Mouse (Mus musculus) layer of hippocampus, postnatal 36 days (tissue): ENCODE measurements around the gene Edem3. TPM values are rescaled to one million over a fixed set of nuclear protein-coding genes. Genes with fewer than 3 reads are reported as not detected.
"Not testable (repeated sequence)": the region's sequence is repeated elsewhere in the genome, so short reads cannot be mapped to it uniquely, and the experiment has no call there.

Experiments
- DNase-seq, 2 experiments: peaks; one replicate each; pipeline ENCODE4 v3.0.0; 2022
- total RNA-seq, 2 experiments: library from RNA; stranded (reverse); gene quantifications; 2 replicates each; pipeline ENCODE4 v1.2.3; 2021

Edem3 gene
- total RNA-seq, 2 experiments from 2014 or later = 40.6 to 41.1 TPM

DNA sequence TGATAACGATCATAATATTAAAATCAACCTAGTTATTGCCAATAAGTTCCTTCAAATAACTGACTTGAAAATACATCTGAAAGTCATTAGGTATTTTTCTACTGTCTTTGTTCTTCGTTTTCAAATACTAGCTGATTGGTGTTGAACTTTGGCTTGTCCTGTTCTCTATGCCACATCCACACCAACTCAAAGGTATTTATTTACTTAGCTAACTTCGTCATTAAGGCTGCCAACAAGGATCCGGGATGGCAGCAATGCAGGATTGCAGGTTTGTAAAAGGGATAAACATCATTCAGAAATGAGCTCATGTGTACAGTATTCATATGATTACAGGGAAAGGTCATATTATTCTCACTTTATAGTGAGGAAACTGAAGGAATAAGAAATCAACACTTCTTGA lies 2.2 kb upstream of the Edem3 start:
- DNase-seq = no peak

DNA sequence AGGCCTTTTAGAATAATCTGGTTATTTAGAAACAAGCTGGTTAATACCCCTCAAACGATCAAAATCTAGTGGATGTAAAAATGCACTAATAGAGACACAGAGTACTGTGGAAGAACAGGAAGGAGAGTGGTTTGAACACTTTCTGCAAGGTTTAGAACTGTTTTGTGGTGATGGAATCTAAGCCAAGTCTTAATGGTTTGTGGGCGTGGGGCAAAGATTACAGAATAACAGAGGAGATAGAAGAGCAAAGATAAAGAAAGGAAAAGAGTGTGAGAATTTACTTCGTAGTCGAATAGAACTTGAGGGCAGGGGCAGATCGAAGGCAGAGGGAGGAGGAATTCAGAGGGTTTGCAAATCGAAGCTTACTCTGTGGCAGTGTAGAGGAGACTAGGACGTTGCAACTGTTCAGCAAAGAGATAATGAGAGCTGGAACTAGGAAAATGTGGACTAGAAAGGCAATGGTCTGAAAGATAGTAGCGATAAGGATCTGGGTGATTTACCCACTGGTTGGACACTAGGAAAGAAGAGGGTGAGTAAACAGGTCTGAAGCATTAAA lies 1.7 kb upstream of the Edem3 start:
- DNase-seq = no peak

DNA sequence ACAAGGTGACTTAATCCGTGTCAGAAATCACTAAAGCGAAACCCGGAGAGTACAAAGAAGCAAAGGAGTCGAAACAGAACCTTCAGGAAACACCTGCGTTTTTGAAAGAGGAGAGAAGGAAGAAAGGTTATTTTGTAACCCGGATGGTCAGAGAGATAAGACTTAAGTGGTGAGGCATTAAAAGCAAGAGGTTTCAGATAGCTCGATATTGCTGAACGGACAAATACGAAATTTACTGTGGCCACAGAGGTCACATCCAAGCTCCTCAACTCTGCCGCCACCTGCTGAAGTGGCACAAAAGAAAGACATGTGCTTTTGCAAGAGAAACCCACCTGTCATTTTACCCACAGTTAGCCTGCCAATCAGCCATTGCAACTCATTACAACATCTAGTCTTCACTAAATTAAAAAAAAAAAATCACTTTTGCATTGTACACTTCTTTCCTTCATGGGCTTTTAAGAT lies 1.1 kb upstream of the Edem3 start:
- DNase-seq = no peak

DNA sequence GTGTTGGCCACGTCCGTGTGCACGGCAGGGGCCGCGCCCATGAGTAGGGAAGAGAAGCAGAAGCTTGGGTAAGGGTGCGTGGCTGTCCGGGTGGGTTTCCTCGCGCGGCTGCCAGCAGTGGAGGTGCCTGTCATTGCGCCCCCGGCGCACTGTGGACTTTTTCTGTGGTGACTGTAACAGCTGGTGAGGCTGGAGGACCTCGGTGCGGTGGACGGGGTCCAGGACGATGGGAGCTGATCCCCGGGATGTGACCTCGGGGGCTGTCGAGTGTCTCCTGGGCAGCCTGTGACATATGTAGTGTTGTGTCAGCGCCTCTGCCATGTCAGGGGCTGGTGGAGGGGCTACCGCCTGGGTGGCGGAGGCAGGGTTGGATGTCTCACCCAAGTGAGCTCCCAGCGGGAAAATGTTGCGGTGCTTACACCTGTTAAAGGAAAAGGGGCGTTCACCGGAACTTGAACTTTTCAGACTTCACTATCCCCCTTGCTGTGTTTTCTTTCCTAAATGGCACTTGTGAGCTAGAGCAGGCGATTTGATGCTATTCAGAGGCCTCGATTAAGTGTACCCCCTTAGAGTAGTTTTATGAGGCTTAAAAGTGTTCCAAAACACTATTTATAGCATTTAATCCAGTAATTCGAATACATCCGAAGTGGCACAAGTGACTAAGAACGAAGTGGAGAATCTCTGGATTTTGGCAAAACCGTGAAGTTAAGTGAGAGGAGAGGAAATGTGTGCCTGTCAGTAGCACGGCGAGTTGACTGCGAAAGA lies 671 bp downstream of the Edem3 start:
- no peak for DNase-seq

DNA sequence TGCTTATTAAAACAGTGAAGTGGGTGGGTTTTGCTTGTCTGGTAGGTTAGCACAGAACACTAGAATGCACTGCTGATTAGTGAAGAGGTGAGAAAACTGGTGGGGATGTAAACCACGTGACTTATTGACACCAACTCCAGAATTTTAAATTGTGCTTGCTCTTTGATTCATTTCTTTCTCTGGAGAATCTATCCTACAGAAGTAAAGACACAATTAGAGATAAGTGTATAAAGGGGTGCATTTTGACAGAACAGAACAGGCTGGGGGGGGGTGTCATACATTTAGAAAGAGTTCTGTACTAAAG lies 1.2 kb downstream of the Edem3 start:
- DNase-seq = no peak

DNA sequence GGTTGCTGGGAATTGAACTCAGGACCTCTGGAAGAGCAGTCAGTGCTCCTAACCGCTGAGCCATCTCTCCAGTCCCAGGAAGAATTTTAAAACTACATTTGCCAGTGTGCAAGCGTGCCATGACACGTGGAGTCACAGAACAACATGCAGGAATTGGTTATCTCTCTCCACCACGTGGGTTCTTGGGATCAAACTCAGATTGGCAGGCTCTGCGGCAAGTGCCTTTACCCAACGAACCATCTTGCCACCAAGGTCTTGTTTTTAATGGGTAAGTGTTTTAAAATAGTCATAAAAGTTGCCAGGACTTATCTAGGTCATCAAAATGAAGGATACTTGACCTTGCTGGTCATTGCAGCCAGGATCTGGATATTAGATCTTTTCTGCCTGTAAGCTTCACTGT lies 3.1 kb downstream of the Edem3 start:
- DNase-seq = no peak

DNA sequence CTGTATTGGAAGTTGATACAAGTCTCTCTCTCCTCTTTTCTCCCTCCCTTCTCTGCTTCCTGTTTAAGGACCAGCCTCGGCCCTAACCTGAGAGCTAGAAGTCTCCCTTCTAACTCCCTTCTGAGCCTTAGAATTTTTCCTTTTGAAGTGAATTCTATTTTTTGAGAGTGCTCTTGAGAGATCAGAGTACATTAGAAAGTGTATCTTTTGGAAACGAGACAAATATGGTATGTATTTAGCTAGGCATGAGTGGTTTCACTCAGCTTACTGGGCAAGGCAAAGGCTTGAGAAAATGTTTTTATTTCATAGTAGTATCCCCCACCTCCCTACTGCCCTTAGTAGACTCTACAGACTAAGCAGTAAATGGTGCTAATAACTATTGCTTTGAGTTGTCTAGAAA lies 3.8 kb downstream of the Edem3 start:
- DNase-seq = no peak

DNA sequence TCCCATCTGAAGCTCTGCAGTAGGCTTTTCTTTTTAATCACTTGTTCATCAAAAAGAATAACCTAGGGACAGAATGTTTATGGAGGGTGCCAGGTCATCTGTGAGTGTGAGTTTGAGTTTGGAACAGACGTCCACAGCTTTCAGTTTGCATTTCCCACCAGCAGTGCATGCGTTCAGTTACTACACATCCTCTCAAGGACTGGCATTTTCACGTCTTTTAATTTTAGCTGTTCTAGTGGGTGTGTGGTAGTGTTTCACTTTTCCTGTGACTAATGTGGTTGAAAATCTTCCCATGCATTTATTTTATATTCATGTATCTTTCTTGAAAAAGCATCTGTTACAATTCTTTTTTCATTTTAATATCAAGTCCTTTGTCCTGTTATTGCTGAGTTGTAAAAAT lies 9.1 kb downstream of the Edem3 start:
- no peak for DNase-seq

DNA sequence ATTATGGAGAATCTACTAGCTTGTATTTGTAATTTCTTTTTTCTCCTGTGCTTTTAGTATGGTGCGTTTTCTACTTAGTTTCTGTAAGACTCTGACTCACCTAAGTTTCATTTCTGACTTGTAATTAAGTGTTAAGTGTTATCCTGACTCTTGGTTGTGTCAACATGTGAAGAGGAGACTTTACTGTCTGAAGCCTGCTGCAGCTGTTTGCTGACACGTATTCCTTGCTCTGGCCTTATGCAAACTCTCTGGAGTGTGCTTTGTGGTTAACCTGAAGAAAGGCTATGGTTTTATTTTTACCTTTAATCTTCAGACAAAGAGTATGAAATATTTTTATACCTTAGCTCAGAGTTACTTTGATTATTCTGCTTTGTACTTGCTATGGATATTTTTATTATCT lies 11.0 kb downstream of the Edem3 start:
- DNase-seq = no peak

DNA sequence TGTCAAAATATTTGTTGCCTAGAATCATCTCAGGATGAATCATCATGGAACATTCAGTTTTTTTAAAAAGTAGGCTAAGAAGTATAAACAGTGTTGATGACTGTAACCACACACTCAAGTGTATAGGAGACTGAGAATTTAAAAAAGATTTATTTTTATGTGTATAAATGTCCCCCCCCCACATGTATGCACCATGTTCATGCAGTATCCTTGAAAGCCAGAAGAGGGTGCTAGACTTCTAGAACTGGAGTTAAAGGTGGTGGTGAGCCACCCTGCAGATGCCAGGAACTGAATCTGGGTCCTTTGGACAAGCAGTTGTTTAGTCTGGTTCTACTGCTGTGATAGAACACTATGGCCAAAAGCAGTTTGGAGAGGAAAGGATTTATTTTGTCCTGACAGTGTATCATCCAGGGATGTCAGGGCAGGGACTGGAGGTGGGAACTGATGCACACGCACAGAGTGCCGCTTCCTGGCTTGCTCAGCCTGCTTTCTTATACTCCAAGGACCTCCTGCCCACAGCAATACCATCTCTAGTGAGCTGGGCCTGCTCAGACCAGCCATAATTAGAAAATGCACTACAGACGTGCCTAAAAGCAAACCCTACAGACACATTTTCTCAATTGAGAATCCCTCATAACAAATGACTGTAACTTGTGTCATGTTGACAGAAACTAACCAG lies 11.9 kb downstream of the Edem3 start:
- no peak for DNase-seq

DNA sequence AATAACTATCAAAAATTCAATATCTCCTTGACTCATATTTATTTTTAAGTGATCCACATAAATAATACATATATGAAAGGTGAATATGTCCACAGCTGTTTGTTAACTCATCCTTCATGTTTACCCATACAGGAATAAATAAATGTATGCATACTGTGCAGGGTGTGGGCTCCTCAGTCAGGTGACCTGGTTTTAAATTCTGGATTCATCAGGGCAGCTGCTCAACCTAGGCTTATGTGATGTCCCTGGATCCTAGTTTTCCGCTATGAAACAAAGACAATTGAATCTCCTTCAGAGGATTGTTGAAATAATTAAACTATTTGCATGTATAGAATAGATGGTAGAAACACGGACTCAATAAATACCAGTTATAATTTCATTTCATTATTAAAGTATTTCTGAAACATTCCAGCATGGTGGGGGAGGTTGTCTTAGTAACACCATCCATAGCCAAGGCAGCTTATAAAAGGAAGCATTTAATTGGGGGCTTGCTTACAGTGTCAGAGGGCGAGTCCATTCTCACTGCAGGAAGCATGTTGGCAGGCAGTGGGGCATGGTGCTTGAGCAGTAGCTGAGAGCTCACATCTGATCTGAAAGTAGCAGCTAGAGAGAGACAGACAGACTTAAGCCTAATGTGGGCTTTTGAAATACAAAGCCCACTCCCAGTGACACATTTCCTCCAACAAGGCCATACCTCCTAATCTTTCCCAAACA lies 14.2 kb downstream of the Edem3 start:
- no peak for DNase-seq

DNA sequence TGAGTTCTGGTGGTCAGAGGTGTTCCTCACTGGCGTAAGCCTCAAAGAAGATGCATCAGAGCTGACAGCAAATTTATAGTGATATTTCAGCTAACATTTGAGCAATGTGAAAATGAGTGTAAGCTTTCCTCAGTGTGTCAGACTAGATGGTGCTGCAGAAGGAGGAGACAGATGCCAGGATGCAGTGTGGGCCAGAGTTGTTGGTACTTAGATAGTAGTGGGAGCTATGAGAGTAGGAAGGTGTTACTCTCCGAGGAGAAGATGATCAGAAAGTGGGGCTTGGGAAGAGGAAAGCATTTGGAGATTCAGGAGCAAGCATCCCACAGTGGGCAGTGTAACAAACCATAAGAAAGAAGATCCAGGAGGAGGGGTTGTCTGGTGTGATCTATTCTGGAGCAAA lies 22.4 kb downstream of the Edem3 start:
- DNase-seq = peak; percentile 19 to 40

DNA sequence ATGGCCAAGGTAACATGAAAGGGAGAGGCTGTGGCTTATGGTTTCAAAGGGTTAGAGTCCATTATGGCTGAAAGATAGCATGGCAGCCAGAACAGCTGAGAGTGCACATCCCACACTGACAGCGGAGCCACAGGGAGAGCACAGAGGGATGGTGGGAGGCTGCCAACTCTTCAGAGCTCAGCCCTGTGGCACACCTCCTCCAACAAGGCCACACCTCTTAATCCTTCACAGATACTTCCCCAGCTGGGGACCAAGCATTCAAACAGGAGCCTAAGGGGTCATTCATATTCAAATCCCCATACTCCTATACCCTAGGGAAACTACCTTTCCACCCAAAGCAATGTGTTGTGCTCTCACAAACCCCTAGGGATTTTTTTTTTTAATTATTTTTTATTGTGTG lies 23.4 kb downstream of the Edem3 start:
- no peak for DNase-seq

DNA sequence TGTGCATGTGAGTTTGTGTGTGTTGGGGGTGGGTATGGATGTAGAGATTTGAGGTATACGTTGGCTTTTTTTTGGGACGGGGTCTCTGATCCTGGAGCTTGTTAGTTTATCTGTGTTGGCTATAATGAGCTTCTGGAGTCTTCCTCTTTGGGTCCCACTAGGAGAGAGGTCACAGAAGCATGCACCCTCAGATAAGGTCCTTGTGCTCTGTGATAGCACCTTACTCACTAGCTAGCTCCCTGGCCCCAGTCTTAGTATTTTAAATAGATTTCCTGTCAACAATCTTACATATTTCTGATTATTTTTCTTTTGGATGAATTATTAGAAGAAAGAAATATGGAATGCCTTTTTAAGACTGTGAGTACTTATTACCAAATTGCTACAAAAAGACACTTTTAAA lies 24.1 kb downstream of the Edem3 start:
- no peak for DNase-seq

DNA sequence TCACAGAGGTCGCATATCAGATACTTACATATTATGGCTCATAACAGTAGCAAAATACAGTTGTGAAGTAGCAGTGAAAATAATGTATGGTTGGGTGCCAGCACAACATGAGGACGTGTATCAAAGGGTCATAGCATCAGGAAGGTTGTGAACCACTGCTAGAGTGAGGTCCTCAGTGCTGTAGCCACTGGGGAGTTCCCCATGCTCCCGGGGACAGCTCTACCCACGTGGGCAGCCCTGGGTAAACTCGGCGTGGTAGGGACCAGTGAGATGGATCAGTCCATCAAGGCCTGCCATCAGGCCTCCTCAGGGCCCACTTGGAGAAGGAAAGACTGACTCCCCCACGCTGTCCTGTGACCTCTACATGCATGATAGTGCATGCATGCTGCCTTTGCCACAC lies 26.3 kb downstream of the Edem3 start:
- no peak for DNase-seq

DNA sequence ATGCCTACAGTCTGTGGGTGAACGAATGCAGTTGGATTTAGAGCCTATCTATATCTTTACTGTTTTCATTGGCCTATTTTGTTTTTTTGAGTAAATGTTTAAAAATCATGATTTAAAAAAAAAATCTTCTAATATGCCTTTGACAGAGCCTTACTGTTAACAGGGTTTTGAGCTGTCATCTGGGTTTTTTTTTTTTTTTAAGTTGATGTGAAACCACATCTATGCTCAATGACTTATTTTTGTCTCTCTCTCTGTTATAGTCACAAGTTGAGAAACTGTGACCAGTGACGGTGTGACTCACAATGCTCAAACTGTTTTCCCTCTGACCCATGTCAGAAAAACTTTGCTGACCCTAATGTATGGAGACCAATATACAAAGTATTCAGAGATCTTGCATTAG lies 28.2 kb downstream of the Edem3 start:
- no peak for DNase-seq

DNA sequence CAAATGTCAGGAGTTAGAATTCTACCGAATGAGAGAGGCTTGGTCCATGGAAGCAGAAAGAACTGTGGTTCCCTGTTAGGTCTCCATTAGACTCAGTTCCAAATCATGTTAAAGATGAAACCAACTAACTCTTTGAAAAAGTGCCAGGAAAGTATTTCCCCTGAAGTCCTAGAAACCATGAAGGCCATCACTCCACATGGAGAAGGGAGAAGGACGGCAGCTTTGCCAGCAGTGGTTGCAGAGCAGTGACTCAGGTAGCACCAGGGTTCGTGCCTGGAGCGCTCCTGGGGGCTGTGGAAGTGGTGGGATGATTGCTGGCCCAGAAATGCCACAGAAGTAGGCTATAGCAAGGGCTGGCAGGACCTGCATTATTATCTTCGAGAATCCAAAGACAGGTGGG lies 31.2 kb downstream of the Edem3 start:
- DNase-seq = no peak

DNA sequence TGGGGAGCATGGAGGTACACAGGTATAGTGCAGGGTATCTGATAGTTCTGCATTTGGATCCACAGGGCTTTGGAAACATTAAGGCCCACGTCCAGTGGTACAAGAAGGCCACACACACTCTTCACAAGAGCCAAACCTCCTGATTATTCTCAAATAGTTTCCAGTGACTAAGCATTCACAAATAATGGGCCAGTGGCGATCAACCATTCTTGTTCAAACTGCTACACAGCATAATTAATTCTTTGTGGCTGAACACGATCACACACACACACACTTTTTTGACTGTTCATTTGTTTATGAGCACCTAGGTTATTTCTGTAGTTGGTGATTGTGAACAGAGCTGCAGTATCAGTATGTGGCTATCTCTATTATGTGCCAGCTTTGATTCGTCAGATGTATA lies 34.0 kb downstream of the Edem3 start:
- no peak for DNase-seq

DNA sequence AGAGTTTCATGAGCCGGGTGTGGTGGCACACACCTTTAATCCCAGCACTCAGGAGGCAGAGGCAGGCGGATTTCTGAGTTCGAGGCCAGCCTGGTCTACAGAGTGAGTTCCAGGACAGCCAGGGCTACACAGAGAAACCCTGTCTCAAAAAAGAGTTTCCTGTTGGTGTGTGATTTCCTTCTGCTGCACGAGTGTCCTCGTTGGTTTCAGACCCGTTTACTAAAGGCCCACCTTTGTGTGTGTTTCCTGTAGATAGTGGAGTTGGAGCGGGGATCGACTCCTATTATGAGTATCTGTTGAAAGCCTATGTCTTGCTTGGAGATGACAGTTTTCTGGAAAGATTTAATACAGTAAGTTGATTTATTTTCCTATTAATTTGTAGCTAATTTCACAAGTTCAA lies 36.9 kb downstream of the Edem3 start:
- DNase-seq = not testable (repeated sequence)

DNA sequence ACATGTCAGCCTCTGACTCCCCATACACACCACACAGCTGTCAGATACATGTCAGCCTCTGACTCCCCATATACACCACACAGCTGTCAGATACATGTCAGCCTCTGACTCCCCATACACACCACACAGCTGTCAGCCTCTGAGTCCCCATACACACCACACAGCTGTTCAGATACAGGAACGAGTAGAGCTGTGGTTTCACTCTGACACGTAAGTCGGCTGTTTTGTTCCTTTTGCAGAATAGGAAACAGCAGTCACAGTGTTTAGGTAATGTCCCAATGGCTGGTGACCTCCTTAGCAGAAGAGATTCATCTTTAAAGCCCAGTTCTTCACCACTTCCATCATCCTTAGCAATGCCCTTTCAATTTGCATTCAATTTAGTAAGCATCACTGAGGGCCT lies 47.6 kb downstream of the Edem3 start:
- DNase-seq = not testable (repeated sequence)

DNA sequence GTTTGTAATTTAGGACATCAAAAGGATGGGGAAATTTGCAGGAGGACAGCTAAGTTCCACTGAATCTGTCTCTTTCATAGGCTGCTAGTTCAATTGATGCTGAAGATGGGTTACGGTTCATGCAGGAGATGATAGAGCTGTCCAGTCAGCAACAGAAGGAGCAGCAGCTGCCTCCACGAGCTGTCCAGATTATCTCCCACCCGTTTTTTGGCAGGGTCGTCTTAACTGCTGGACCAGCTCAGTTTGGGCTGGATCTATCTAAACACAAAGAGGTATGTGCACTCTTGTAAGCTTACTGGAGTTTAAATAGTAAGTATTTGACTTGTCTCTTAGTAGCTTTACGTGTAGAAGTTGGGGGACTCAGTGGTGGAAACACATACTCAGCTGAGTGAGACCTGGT lies 52.1 kb downstream of the Edem3 start:
- DNase-seq = no peak

DNA sequence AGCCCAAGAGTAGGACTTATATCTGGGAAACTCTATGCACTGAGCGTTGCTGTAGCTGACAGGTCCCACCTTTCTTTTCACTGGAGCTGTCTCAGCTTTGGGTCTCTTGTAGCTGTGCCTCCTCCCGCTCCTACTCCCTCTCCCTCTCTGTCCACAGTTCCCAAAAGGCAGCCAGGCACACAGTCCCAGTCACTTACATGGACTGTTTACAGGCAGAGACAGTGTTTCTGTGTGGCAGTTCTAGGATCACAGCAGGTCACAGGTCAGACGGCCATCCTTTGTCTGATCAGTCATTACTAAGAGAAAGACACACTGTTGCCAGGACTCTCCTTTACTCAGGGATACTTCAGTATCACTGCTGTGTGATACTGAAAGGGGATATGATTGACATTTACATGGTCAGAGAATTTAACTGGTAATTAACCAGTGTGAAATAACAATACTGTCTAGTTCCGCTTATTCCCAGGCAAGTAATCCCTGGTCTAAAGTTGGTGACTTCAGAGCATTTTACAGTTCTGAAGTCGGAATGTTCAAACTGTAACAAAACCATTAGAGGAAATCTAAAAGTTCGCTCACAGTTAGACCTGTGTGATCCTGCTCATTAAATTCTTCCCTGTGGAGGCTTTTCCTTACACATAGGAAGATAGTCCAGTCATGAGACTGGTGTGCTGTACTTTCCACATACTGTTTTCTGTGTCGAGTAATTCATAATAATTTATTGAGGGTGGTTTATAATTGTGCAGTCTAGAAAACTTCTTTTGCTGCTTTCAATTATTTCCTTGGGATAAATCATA lies 55.7 kb downstream of the Edem3 start:
- no peak for DNase-seq

DNA sequence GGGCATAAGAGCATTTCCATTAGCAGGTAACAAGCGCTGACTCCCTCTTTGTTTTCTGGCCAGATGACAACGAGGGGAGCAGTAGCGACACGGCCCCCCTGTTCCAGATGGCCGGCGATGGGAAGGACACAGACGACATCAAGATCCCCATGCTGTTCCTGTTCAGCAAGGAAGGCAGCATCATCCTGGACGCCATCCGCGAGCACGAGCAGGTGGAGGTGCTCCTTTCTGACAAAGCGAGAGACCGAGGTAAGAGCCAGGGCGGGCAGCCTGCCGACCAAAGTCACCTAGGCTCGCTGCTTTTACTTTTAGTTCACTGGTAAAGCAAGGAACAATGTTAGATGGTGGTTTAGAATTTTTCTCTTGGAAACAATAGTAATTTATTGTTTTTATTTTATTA lies 56.3 kb downstream of the Edem3 start:
- no peak for DNase-seq
